Mouse (Mus musculus) lung, postnatal 4 days (tissue): ENCODE data around the gene Gm813.

Experiments used
- DNase-seq, 2 experiments: peaks; one replicate each; pipeline ENCODE4 v3.0.0; 2021

Gene Gm813

GRCm38 (mm10) chr16:58603831-58604230 is 12.9 kb downstream of the Gm813 start:
- no peak for DNase-seq

- no peak for DNase-seq
These were observed 15.9 kb downstream of the Gm813 start for GRCm38 (mm10) chr16:58600846-58601245.

DNA sequence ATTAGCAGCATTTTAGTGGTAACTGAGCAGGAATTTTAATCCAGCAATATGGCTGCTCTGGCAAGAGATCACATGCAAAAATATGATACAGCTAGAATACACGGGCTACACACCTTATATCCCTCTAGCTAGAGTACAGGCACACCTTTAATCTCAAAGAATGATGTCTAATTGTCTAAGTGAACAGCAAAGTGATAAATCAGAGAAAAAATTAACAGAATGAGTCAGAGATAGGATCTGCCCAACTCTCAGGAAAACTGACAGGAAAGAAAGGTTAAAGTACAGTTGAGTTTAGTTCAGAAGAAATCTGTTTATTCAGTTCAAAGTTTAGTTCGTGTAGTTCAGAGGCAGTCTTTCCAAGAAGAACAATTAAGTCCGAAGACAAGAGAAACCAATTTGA is 25.5 kb downstream of the Gm813 start:
- no peak for DNase-seq

- DNase-seq, result no peak
These were observed 27.3 kb downstream of the Gm813 start for GRCm38 (mm10) chr16:58589444-58589843.

DNA sequence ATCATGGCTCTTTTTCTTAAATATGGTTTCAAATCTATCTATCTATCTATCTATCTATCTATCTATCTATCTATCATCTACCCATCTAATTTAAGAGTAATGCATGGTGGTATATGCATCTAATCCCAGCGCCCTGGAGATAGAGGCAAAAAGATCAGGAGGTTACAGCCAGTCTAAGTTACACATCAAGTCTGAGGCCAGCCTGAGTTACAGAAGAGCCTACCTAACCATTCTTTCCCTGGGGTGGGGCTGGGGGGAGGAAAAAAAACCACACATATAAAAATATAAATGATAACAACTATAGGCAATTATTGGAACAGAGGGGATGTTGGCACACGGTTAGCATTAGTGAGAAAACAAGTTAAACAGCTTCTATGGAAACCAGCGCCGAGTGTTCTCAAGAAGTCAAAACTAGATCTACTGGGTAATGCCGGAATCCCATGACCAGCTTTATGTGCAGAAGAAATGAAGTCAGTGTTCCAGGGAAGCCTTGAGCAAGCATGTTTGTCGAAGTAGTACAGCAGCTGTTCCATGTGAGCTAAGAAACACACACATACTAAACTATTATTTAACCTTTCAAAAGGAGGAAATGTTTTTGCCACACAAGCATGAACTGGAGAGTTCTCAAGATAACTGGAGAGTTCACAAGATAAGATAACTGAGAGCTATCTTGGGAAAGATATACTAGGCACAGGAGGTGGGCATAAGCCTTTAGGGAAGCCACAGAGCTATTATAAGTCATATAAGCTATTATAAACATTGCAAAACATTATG is 42.6 kb downstream of the Gm813 start:
- no peak for DNase-seq

- DNase-seq, result no peak
These were observed 46.0 kb downstream of the Gm813 start for GRCm38 (mm10) chr16:58570694-58571264.
